Mouse (Mus musculus) liver, embryonic 14.5 days (tissue): Measurements from ENCODE around the gene Abcb11. TPM values are rescaled to one million over a fixed set of nuclear protein-coding genes. Genes with fewer than 3 reads are reported as not detected.
"Not testable (repeated sequence)": the region's sequence is repeated elsewhere in the genome, so short reads cannot be mapped to it uniquely, and the experiment has no call there.

Source experiments
- ATAC-seq: fragments of 200-750 bp; cut with Nextera tagmentation; 2 replicates; pipeline ENCODE4 v1.8.0; 2017; ENCODE audit warnings: moderate number of reproducible peaks, mild to moderate bottlenecking, moderate library complexity; ENCODE audit not compliant: insufficient read depth
- DNase-seq, 3 experiments: peaks; one replicate each; pipeline ENCODE4 v3.0.0-alpha.2; 2012 to 2013; ENCODE audit warnings: low read depth in 3 of 3, low spot score in 3 of 3
- H3K27ac ChIP-seq: fragments of 300-500 bp; sonication (generic); 2 replicates; pipeline ENCODE4 v1.5.1; 2014; ENCODE audit warnings: moderate library complexity, mild to moderate bottlenecking, control low read depth, inconsistent platforms
- H3K27me3 ChIP-seq: fragments of 300-500 bp; sonication (generic); 2 replicates; pipeline ENCODE4 v1.6.1; 2014; ENCODE audit warnings: mild to moderate bottlenecking, low read length, moderate library complexity; ENCODE audit not compliant: control insufficient read depth, insufficient read depth
- H3K36me3 ChIP-seq: fragments of 300-500 bp; sonication (generic); replicated peaks from 2 replicates; pipeline ENCODE4 v1.6.1; 2014; ENCODE audit warnings: low read depth; ENCODE audit not compliant: control insufficient read depth, insufficient read depth
- H3K4me1 ChIP-seq, 2 experiments: fragments of 200-500 bp in 1 of 2; fragments of 300-500 bp in 1 of 2; sonication (generic) in 1 of 2; replicated peaks; 2 replicates each; pipeline ENCODE4 v1.6.1; 2012 to 2014; ENCODE audit warnings: antibody characterized with exemption in 1 of 2, inconsistent platforms in 1 of 2, low read length in 1 of 2; ENCODE audit not compliant: control insufficient read depth in 2 of 2, insufficient read depth in 2 of 2
- H3K4me2 ChIP-seq: fragments of 300-500 bp; sonication (generic); 2 replicates; pipeline ENCODE4 v1.6.1; 2014; ENCODE audit warnings: low read depth, mild to moderate bottlenecking, control low read depth, moderate library complexity
- H3K4me3 ChIP-seq, 2 experiments: fragments of 200-500 bp in 1 of 2; fragments of 300-500 bp in 1 of 2; sonication (generic) in 1 of 2; 2 replicates each; pipeline ENCODE4 v1.5.1; 2012 to 2014; ENCODE audit warnings: low read depth in 2 of 2, low read length in 2 of 2, mild to moderate bottlenecking in 2 of 2, control low read depth in 1 of 2, inconsistent platforms in 1 of 2, moderate library complexity in 1 of 2; ENCODE audit not compliant: insufficient read depth in 1 of 2
- H3K9ac ChIP-seq: fragments of 300-500 bp; sonication (generic); replicated peaks from 2 replicates; pipeline ENCODE4 v1.6.1; 2014; ENCODE audit warnings: mild to moderate bottlenecking, control low read depth, moderate library complexity
- H3K9me3 ChIP-seq: fragments of 300-500 bp; sonication (generic); 2 replicates; pipeline ENCODE4 v1.6.1; 2016; ENCODE audit warnings: low read length, mixed read lengths; ENCODE audit not compliant: control insufficient read depth
- CTCF ChIP-seq: IDR thresholded peaks from 2 replicates; pipeline ENCODE4 v1.5.1; 2016; ENCODE audit warnings: antibody characterized with exemption, low read depth, control low read depth
- EP300 ChIP-seq: IDR thresholded peaks from 2 replicates; pipeline ENCODE4 v1.6.1; 2016; ENCODE audit warnings: antibody characterized with exemption, low read depth
- WGBS: fragments of 180-500 bp; shearing (Covaris S2); extraction: QIAGEN DNeasy Blood & Tissue Kit; methylation state at CpG from one replicate; pipeline ENCODE4 v1.1.7; 2014; ENCODE audit not compliant: insufficient replicate concordance; 5-methylcytosine and 5-hydroxymethylcytosine counted together
- polyA plus RNA-seq, 2 experiments: library from polyadenylated mRNA; depleted of rRNA in 1 of 2; stranded (reverse) in 1 of 2; unstranded in 1 of 2; fragments of >200 nt; fragmentation: Nextera tagmentation in 1 of 2; extraction: Ambion mirVana in 1 of 2; gene quantifications; 2 replicates each; pipeline versions ENCODE4 v1.2.1 to v1.2.3; 2012 to 2014

Abcb11 gene
- polyA plus RNA-seq, 2 experiments, result 3.5 to 4.6 TPM

- no peaks in the 10 kb centered on the region for H3K27me3 ChIP-seq
- H3K4me1 ChIP-seq, result peaks cover 0 to 4% of the 10 kb centered on the region in 2 experiments; a peak in 1 of 4 replicates
- WGBS, result 17% methylated on average over 1 of the region's 1 CpGs
- TF ChIP-seq EP300, result no peak
- no peak for TF ChIP-seq CTCF
- no peaks in the 10 kb centered on the region for H3K36me3 ChIP-seq
- DNase-seq, result no peak
- H3K4me2 ChIP-seq, result no peak overlapping the region
- H3K9ac ChIP-seq, result no peak overlapping the region
- H3K27ac ChIP-seq, result no peak overlapping the region
- no peak for ATAC-seq
- no peaks in the 10 kb centered on the region for H3K9me3 ChIP-seq
- no peak overlapping the region for H3K4me3 ChIP-seq
Observed at GRCm38 (mm10) chr2:69379801-69380200, 37.4 kb upstream of the Abcb11 start.

DNA sequence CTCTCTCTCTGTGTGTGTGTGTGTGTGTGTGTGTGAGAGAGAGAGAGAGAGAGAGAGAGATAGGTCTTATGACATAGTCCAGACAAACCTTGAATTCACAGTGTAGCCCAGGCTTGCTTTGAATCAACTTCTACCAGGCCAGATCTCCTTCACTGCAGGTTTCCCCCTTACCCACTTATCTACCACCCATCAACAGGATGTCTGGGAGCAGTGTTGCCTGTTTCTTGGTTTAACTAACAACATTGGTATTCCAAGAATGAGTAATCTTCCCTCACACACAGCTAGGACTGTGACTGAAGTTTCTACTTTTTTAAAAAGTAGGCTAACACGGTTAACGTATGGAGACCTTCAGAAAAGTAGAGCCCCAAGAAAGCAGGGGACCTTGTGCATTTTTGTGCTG is 34.4 kb upstream of the Abcb11 start:
- Histone ChIP-seq H3K9ac (no peak overlapping the region), H3K27ac (no peak overlapping the region), H3K27me3 (no peaks in the 10 kb centered on the region), H3K9me3 (no peaks in the 10 kb centered on the region), H3K4me1 (peaks cover 0 to 4% of the 10 kb centered on the region in 2 experiments; a peak in 1 of 4 replicates), H3K36me3 (no peaks in the 10 kb centered on the region), H3K4me2 (no peak overlapping the region), H3K4me3 (no peak overlapping the region)
- WGBS, result 32% methylated on average over 2 of the region's 2 CpGs
- TF ChIP-seq EP300 (no peak), CTCF (no peak)
- ATAC-seq (no peak), DNase-seq (no peak)

DNA sequence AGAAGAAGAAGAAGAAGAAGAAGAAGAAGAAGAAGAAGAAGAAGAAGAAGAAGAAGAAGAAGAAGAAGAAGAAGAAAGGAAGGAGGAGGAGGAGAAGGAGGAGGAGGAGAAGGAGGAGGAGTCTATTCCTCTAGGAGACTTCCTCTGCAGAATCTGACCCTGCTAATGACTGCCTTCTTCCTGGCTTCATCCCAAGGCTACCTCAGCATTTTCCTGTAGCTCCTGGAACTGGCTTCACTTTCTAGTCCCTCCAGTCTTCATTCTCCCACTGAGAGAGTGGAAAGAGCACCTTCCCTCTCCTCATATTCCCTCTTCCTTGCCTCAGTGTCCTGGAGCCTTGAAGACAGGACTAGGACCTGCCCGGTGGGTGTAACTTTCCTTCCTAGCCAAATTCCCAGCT is 22.9 kb upstream of the Abcb11 start:
- no peak for TF ChIP-seq EP300
- TF ChIP-seq CTCF, result no peak
- Histone ChIP-seq H3K4me3 (no peak overlapping the region), H3K4me1 (no peaks in the 10 kb centered on the region), H3K27me3 (no peaks in the 10 kb centered on the region), H3K9me3 (no peaks in the 10 kb centered on the region), H3K4me2 (no peak overlapping the region), H3K36me3 (no peaks in the 10 kb centered on the region), H3K27ac (no peak overlapping the region), H3K9ac (no peak overlapping the region)
- DNase-seq (no peak), ATAC-seq (no peak)
- WGBS, result 77% methylated on average over 1 of the region's 1 CpGs

DNA sequence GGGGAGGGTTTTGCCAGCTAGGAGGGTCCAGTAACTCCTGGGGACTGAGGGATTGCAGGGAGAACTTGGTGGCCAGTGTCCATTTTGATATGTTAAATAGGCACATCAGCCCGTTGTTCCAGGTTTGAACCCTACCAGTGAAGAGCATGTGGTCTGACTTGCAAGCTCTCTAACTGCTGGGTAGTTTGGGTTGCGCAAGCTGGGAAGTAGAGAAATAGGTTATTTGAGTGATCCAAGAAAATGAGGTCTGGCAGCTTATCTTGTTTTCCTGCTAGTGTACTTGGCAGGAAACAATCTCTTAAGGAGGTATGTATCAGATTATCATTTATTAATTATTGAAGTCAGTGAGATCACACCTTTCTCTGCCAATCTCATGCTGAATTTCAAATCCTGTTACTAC is 22.4 kb upstream of the Abcb11 start:
- no peak overlapping the region for H3K4me2 ChIP-seq
- no peaks in the 10 kb centered on the region for H3K36me3 ChIP-seq
- H3K4me1 ChIP-seq, result no peaks in the 10 kb centered on the region
- DNase-seq (no peak), ATAC-seq (no peak)
- H3K9me3 ChIP-seq, result no peaks in the 10 kb centered on the region
- 66% methylated on average over 2 of the region's 2 CpGs for WGBS
- no peak overlapping the region for H3K9ac ChIP-seq
- TF ChIP-seq EP300, result no peak
- no peak overlapping the region for H3K27ac ChIP-seq
- no peaks in the 10 kb centered on the region for H3K27me3 ChIP-seq
- H3K4me3 ChIP-seq, result no peak overlapping the region

GRCm38 (mm10) chr2:69355402-69355801 is 13.0 kb upstream of the Abcb11 start:
- DNase-seq, H3K4me3 ChIP-seq, H3K36me3 ChIP-seq, H3K4me1 ChIP-seq, H3K9ac ChIP-seq, H3K27ac ChIP-seq, H3K9me3 ChIP-seq, H3K4me2 ChIP-seq, H3K27me3 ChIP-seq: not testable (repeated sequence)
- ATAC-seq, result peak; percentile 100

- H3K36me3 ChIP-seq, result no peaks in the 10 kb centered on the region
- no peak overlapping the region for H3K4me3 ChIP-seq
- peak overlapping the region; percentile 2; the same call in 1 of the 2 replicates for H3K4me2 ChIP-seq
- no peak overlapping the region for H3K9ac ChIP-seq
- 61% methylated on average over 6 of the region's 6 CpGs for WGBS
- DNase-seq, result no peak
- no peaks in the 10 kb centered on the region for H3K27me3 ChIP-seq
- H3K4me1 ChIP-seq, result no peaks in the 10 kb centered on the region; a peak in 1 of 4 replicates
- no peaks in the 10 kb centered on the region for H3K9me3 ChIP-seq
- H3K27ac ChIP-seq, result no peak overlapping the region
- no peak for ATAC-seq
- TF ChIP-seq CTCF (no peak), EP300 (no peak)
Observed at GRCm38 (mm10) chr2:69341506-69341905, 910 bp downstream of the Abcb11 start.

- WGBS, result 61% methylated on average over 5 of the region's 6 CpGs
- not testable (repeated sequence) for H3K4me3 ChIP-seq, H3K4me2 ChIP-seq, DNase-seq, H3K27me3 ChIP-seq, H3K9me3 ChIP-seq, H3K9ac ChIP-seq, H3K4me1 ChIP-seq, H3K36me3 ChIP-seq, ATAC-seq, H3K27ac ChIP-seq
Observed at GRCm38 (mm10) chr2:69331523-69331922, 10.9 kb downstream of the Abcb11 start.
